Mouse (Mus musculus): ENCODE measurements around the gene Mob3a. TPM values are rescaled to one million over a fixed set of nuclear protein-coding genes. Genes with fewer than 3 reads are reported as not detected.
A peak's percentile ranks its signal among the peaks of the same experiment; 100 is the strongest.

Gene Mob3a
- polyA plus RNA-seq, 1 experiment, result 5.2 TPM

GRCm38 (mm10) chr10:80676198-80676928 is 25.4 kb downstream of the Mob3a start:
- H3K4me3 ChIP-seq (ENCODE audit: insufficient read depth, low read depth, low read length), result peak overlapping the region; percentile 78
- H3K4me1 ChIP-seq (ENCODE audit: control insufficient read depth, insufficient read depth, insufficient read length, low read length), result peaks cover 31% of the 10 kb centered on the region
- peak overlapping the region; percentile 100 for H3K27ac ChIP-seq (replicated peaks; ENCODE audit: low read depth, low read length)

GRCm38 (mm10) chr10:80675405-80676197 is 26.2 kb downstream of the Mob3a start:
- peak overlapping the region; percentile 78 for H3K4me3 ChIP-seq (ENCODE audit: insufficient read depth, low read depth, low read length)
- peak overlapping the region; percentile 90 for H3K27ac ChIP-seq (replicated peaks; ENCODE audit: low read depth, low read length)
- peaks cover 32% of the 10 kb centered on the region for H3K4me1 ChIP-seq (ENCODE audit: control insufficient read depth, insufficient read depth, insufficient read length, low read length)

- peak overlapping the region; percentile 78 for H3K4me3 ChIP-seq (ENCODE audit: insufficient read depth, low read depth, low read length)
- peaks cover 28% of the 10 kb centered on the region for H3K4me1 ChIP-seq (ENCODE audit: control insufficient read depth, insufficient read depth, insufficient read length, low read length)
- peak overlapping the region; percentile 90 for H3K27ac ChIP-seq (replicated peaks; ENCODE audit: low read depth, low read length)
Observed at GRCm38 (mm10) chr10:80674851-80675404, 26.8 kb downstream of the Mob3a start.

- H3K4me3 ChIP-seq (ENCODE audit: insufficient read depth, low read depth, low read length), result peak overlapping the region; percentile 78
- H3K27ac ChIP-seq (replicated peaks; ENCODE audit: low read depth, low read length), result peak overlapping the region; percentile 90
- peaks cover 30% of the 10 kb centered on the region for H3K4me1 ChIP-seq (ENCODE audit: control insufficient read depth, insufficient read depth, insufficient read length, low read length)
Observed at GRCm38 (mm10) chr10:80674161-80674711, 27.5 kb downstream of the Mob3a start.

- Histone ChIP-seq H3K4me3 (ENCODE audit: insufficient read depth, low read depth, low read length) (peak overlapping the region; percentile 78), H3K4me1 (ENCODE audit: control insufficient read depth, insufficient read depth, insufficient read length, low read length) (peaks cover 30% of the 10 kb centered on the region), H3K27ac (replicated peaks; ENCODE audit: low read depth, low read length) (peak overlapping the region; percentile 90)
Observed at GRCm38 (mm10) chr10:80673690-80674089, 28.1 kb downstream of the Mob3a start.

- Histone ChIP-seq H3K4me1 (ENCODE audit: control insufficient read depth, insufficient read depth, insufficient read length, low read length) (peaks cover 34% of the 10 kb centered on the region), H3K27ac (replicated peaks; ENCODE audit: low read depth, low read length) (peak overlapping the region; percentile 90), H3K4me3 (ENCODE audit: insufficient read depth, low read depth, low read length) (peak overlapping the region; percentile 78)
Observed at GRCm38 (mm10) chr10:80671936-80672690, 29.7 kb downstream of the Mob3a start.

GRCm38 (mm10) chr10:80671251-80671650 is 30.5 kb downstream of the Mob3a start:
- Histone ChIP-seq H3K4me3 (ENCODE audit: insufficient read depth, low read depth, low read length) (0 out of 2 replicates have a peak overlapping the region, but pooled peaks have one; percentile 78), H3K4me1 (ENCODE audit: control insufficient read depth, insufficient read depth, insufficient read length, low read length) (peaks cover 39% of the 10 kb centered on the region), H3K27ac (replicated peaks; ENCODE audit: low read depth, low read length) (peak overlapping the region; percentile 32)

GRCm38 (mm10) chr10:80670531-80670930 is 31.2 kb downstream of the Mob3a start:
- Histone ChIP-seq H3K27ac (replicated peaks; ENCODE audit: low read depth, low read length) (peak overlapping the region; percentile 55), H3K4me3 (ENCODE audit: insufficient read depth, low read depth, low read length) (peak overlapping the region; percentile 12; the same call in 1 of the 2 replicates), H3K4me1 (ENCODE audit: control insufficient read depth, insufficient read depth, insufficient read length, low read length) (peaks cover 45% of the 10 kb centered on the region)

GRCm38 (mm10) chr10:80669737-80670485 is 31.9 kb downstream of the Mob3a start:
- Histone ChIP-seq H3K4me1 (ENCODE audit: control insufficient read depth, insufficient read depth, insufficient read length, low read length) (peaks cover 49% of the 10 kb centered on the region), H3K27ac (replicated peaks; ENCODE audit: low read depth, low read length) (peak overlapping the region; percentile 66), H3K4me3 (ENCODE audit: insufficient read depth, low read depth, low read length) (peak overlapping the region; percentile 12)

GRCm38 (mm10) chr10:80669018-80669417 is 32.8 kb downstream of the Mob3a start:
- H3K4me1 ChIP-seq (ENCODE audit: control insufficient read depth, insufficient read depth, insufficient read length, low read length), result peaks cover 49% of the 10 kb centered on the region
- H3K27ac ChIP-seq (replicated peaks; ENCODE audit: low read depth, low read length), result peak overlapping the region; percentile 66; the same call in 1 of the 2 replicates
- H3K4me3 ChIP-seq (ENCODE audit: insufficient read depth, low read depth, low read length), result no peak overlapping the region

- Histone ChIP-seq H3K4me3 (ENCODE audit: insufficient read depth, low read depth, low read length) (no peak overlapping the region), H3K4me1 (ENCODE audit: control insufficient read depth, insufficient read depth, insufficient read length, low read length) (peaks cover 49% of the 10 kb centered on the region), H3K27ac (replicated peaks; ENCODE audit: low read depth, low read length) (no peak overlapping the region; the same call in 1 of the 2 replicates)
Observed at GRCm38 (mm10) chr10:80668614-80669013, 33.2 kb downstream of the Mob3a start.

- Histone ChIP-seq H3K4me3 (ENCODE audit: insufficient read depth, low read depth, low read length) (no peak overlapping the region), H3K27ac (replicated peaks; ENCODE audit: low read depth, low read length) (0 out of 2 replicates have a peak overlapping the region, but pooled peaks have one; percentile 4), H3K4me1 (ENCODE audit: control insufficient read depth, insufficient read depth, insufficient read length, low read length) (peaks cover 40% of the 10 kb centered on the region)
Observed at GRCm38 (mm10) chr10:80666837-80667412, 34.9 kb downstream of the Mob3a start.

- H3K4me1 ChIP-seq (ENCODE audit: control insufficient read depth, insufficient read depth, insufficient read length, low read length), result peaks cover 35% of the 10 kb centered on the region
- H3K4me3 ChIP-seq (ENCODE audit: insufficient read depth, low read depth, low read length), result no peak overlapping the region
- peak overlapping the region; percentile 19 for H3K27ac ChIP-seq (replicated peaks; ENCODE audit: low read depth, low read length)
Observed at GRCm38 (mm10) chr10:80665981-80666733, 35.6 kb downstream of the Mob3a start.

All from brown adipose tissue, adult 24 weeks (tissue).